In genomic region chr7:31000505-31001020, GRCm38 (mm10) we compare ENCODE assay signal across 7 mouse cellular contexts. TPM values are rescaled to one million over a fixed set of nuclear protein-coding genes. Genes with fewer than 3 reads are reported as not detected.
DNase-seq lines count a peak whose midpoint lies in the region; ATAC-seq and TF ChIP-seq lines count a peak whose summit lies in the region.

No protein-coding gene starts in this region.

- in situ Hi-C loops in CH12.LX (cut with MboI; ENCODE audit: low pct_ligation_motif_present, low pct_unique_long_range_greater_than_20kb, low sequenced_read_pairs): no loop called here

- no peak overlapping the region for H3K9ac ChIP-seq in CH12.LX (ENCODE audit: insufficient read depth, low read depth)
- peak overlapping the region; percentile 38; the same call in 1 of the 2 replicates for H3K9ac ChIP-seq in embryonic facial prominence, embryonic 14.5 days (ENCODE audit: low read depth, low read length)
- 0 out of 2 replicates have a peak overlapping the region, but pooled peaks have one; percentile 18 for H3K9ac ChIP-seq in limb, embryonic 12.5 days (replicated peaks)
- H3K9ac ChIP-seq in stomach, postnatal 0 days (ENCODE audit: low read length): peak overlapping the region; percentile 35; the same call in 1 of the 2 replicates

- ATAC-seq in embryonic facial prominence, embryonic 14.5 days (ENCODE audit: low read depth): peak; percentile 68
- ATAC-seq in limb, embryonic 12.5 days (ENCODE audit: insufficient number of reproducible peaks, insufficient read depth, low FRiP score, low TSS enrichment, low read depth): peak; percentile 47; the same call in 1 of the 2 replicates
- peak; percentile 75 for ATAC-seq in stomach, postnatal 0 days (ENCODE audit: low FRiP score, low TSS enrichment)

- no peak overlapping the region for H3ac ChIP-seq in myocyte (ENCODE audit: control insufficient read depth, insufficient read length)

- intact Hi-C loops in heart, postnatal 36 days (cut with DNase I): no loop called here

- no peak overlapping the region for H3K27ac ChIP-seq in CH12.LX (ENCODE audit: insufficient read depth, low read depth)
- H3K27ac ChIP-seq in embryonic facial prominence, embryonic 14.5 days (replicated peaks; ENCODE audit: low read depth, low read length): 0 out of 2 replicates have a peak overlapping the region, but pooled peaks have one; percentile 21
- peak overlapping the region; percentile 4; the same call in 1 of the 2 replicates for H3K27ac ChIP-seq in limb, embryonic 12.5 days
- H3K27ac ChIP-seq in stomach, postnatal 0 days (replicated peaks): no peak overlapping the region

- H3K4me3 ChIP-seq in CH12.LX (replicated peaks in 1 of 3; ENCODE audit: low read depth in 2 of 3, low read length in 2 of 3, poor library complexity in 1 of 3) (no peak overlapping the region), myocyte (no peak overlapping the region)
- H3K4me3 ChIP-seq in embryonic facial prominence, embryonic 14.5 days (ENCODE audit: low read depth, low read length): no peak overlapping the region
- H3K4me3 ChIP-seq in limb, embryonic 12.5 days (replicated peaks): no peak overlapping the region
- no peak overlapping the region for H3K4me3 ChIP-seq in stomach, postnatal 0 days (ENCODE audit: low read depth, low read length)

- peaks cover 9% of the 10 kb centered on the region for H3K9me3 ChIP-seq in CH12.LX (replicated peaks; ENCODE audit: low read length)
- peaks cover 6% of the 10 kb centered on the region for H3K9me3 ChIP-seq in embryonic facial prominence, embryonic 14.5 days (ENCODE audit: control insufficient read depth, low read length)
- H3K9me3 ChIP-seq in limb, embryonic 12.5 days: peaks cover 9% of the 10 kb centered on the region; the same call in 1 of the 2 replicates
- H3K9me3 ChIP-seq in stomach, postnatal 0 days (ENCODE audit: control insufficient read depth, low read length): no peaks in the 10 kb centered on the region

- TF ChIP-seq RAD21 in CH12.LX (IDR thresholded peaks at IDR 0.05; ENCODE audit: low read depth, low read length): no peak

- 13% methylated on average over 7 of the region's 7 CpGs for WGBS in embryonic facial prominence, embryonic 14.5 days
- 18% methylated on average over 7 of the region's 7 CpGs for WGBS in limb, embryonic 12.5 days
- 6% methylated on average over 7 of the region's 7 CpGs for WGBS in stomach, postnatal 0 days

- H3K36me3 ChIP-seq in CH12.LX (replicated peaks in 1 of 2; ENCODE audit: control insufficient read depth in 1 of 2, insufficient read depth in 1 of 2, low read length in 1 of 2) (no peaks in the 10 kb centered on the region), myocyte (ENCODE audit: control insufficient read depth, insufficient read depth) (no peaks in the 10 kb centered on the region)
- no peaks in the 10 kb centered on the region for H3K36me3 ChIP-seq in embryonic facial prominence, embryonic 14.5 days (ENCODE audit: control insufficient read depth, insufficient read depth, low read length)
- no peaks in the 10 kb centered on the region for H3K36me3 ChIP-seq in limb, embryonic 12.5 days
- no peaks in the 10 kb centered on the region for H3K36me3 ChIP-seq in stomach, postnatal 0 days (ENCODE audit: control insufficient read depth, insufficient read depth, low read length)

- TF ChIP-seq CTCF in CH12.LX (conservative IDR thresholded peaks at IDR 0.05 in 1 of 2, IDR thresholded peaks at IDR 0.05 in 1 of 2; ENCODE audit: low read depth in 2 of 2, low read length in 2 of 2): no peak
- TF ChIP-seq CTCF in stomach, postnatal 0 days (IDR thresholded peaks at IDR 0.05; ENCODE audit: low read depth): no peak

- peak; percentile 86 for TF ChIP-seq EP300 in CH12.LX (IDR thresholded peaks at IDR 0.05; ENCODE audit: low read length)
- no peak for TF ChIP-seq EP300 in stomach, postnatal 0 days (optimal IDR thresholded peaks at IDR 0.05)

- dilution Hi-C loops in CH12.LX (cut with MboI; ENCODE audit: extremely low pct_ligation_motif_present, extremely low pct_unique_long_range_greater_than_20kb, low sequenced_read_pairs): no loop called here

- peak overlapping the region; percentile 69; the same call in 1 of the 2 replicates for H3K4me2 ChIP-seq in CH12.LX (ENCODE audit: insufficient read depth, low read depth, poor library complexity, severe bottlenecking)
- H3K4me2 ChIP-seq in embryonic facial prominence, embryonic 14.5 days (ENCODE audit: low read depth, low read length): 0 out of 2 replicates have a peak overlapping the region, but pooled peaks have one; percentile 20
- H3K4me2 ChIP-seq in limb, embryonic 12.5 days: peak overlapping the region; percentile 23; the same call in 1 of the 2 replicates
- H3K4me2 ChIP-seq in myocyte (ENCODE audit: low read depth): peak overlapping the region; percentile 30
- H3K4me2 ChIP-seq in stomach, postnatal 0 days (replicated peaks; ENCODE audit: low read depth): no peak overlapping the region

- DNase-seq in CH12.LX (ENCODE audit: extremely low read depth): peak; percentile 78
- DNase-seq in adrenal gland, adult (ENCODE audit: inconsistent age in 2 of 2, low spot score in 1 of 2): peak; percentile 84 to 94
- DNase-seq in embryonic facial prominence, embryonic 14.5 days (ENCODE audit: low spot score): peak; percentile 92
- peak; percentile 60 to 71 for DNase-seq in heart, postnatal 36 days
- DNase-seq in stomach, postnatal 0 days (ENCODE audit: low spot score): peak; percentile 53

- H3K27me3 ChIP-seq in CH12.LX (replicated peaks): no peaks in the 10 kb centered on the region
- no peaks in the 10 kb centered on the region for H3K27me3 ChIP-seq in embryonic facial prominence, embryonic 14.5 days (replicated peaks; ENCODE audit: control insufficient read depth, insufficient read depth, low read length)
- H3K27me3 ChIP-seq in limb, embryonic 12.5 days: no peaks in the 10 kb centered on the region
- H3K27me3 ChIP-seq in myocyte (ENCODE audit: control insufficient read depth, insufficient read depth, insufficient read length): no peaks in the 10 kb centered on the region
- H3K27me3 ChIP-seq in stomach, postnatal 0 days (ENCODE audit: control insufficient read depth, insufficient read depth, low read length): no peaks in the 10 kb centered on the region

- H3K4me1 ChIP-seq in CH12.LX (ENCODE audit: control insufficient read depth in 1 of 2, insufficient read depth in 2 of 2): peaks cover 18 to 34% of the 10 kb centered on the region in 2 experiments
- peaks cover 11% of the 10 kb centered on the region for H3K4me1 ChIP-seq in embryonic facial prominence, embryonic 14.5 days (ENCODE audit: control insufficient read depth, insufficient read depth, low read length)
- peaks cover 12% of the 10 kb centered on the region for H3K4me1 ChIP-seq in limb, embryonic 12.5 days (replicated peaks)
- peaks cover 6% of the 10 kb centered on the region; the same call in 1 of the 2 replicates for H3K4me1 ChIP-seq in stomach, postnatal 0 days (replicated peaks; ENCODE audit: control insufficient read depth, insufficient read depth)

- H3K79me2 ChIP-seq in CH12.LX (replicated peaks; ENCODE audit: control insufficient read depth, extremely low read depth, insufficient read depth, poor library complexity, severe bottlenecking) (no peaks in the 10 kb centered on the region), myocyte (ENCODE audit: control insufficient read depth, insufficient read depth) (no peaks in the 10 kb centered on the region)

- TF ChIP-seq POLR2A in CH12.LX (IDR thresholded peaks at IDR 0.05; ENCODE audit: low read depth, low read length) (no peak), myocyte (IDR thresholded peaks at IDR 0.05; ENCODE audit: insufficient read length, low read depth) (no peak)

RNA-seq across cellular contexts. Expression of gene Fam187b, which starts 27.0 kb away (rescaled TPM):
- total RNA-seq in CH12.LX (2012; rRNA removed) (not detected in 2 replicates), CH12.LX (2014; rRNA removed) (not detected in 2 replicates)
- polyA plus RNA-seq in CH12.LX (2012; ENCODE audit: insufficient read length, low read depth) (not detected in 2 replicates), myocyte (2012; fragmentation: generic; extraction: Trizol) (not detected)
- polyA plus RNA-seq in embryonic facial prominence, embryonic 14.5 days (2014; fragmentation: Nextera tagmentation; extraction: Ambion mirVana): 1.6 and 2.3 TPM in 2 replicates
- under 1 TPM in 1 of 2 experiments, not detected in 1; 0.17 TPM for total RNA-seq in heart, postnatal 36 days (2021)
- 1.00 and 1.1 TPM in 2 replicates for polyA plus RNA-seq in limb, embryonic 12.5 days (2016; fragmentation: Nextera tagmentation; extraction: Ambion mirVana)
- 5.3 and 5.7 TPM in 2 replicates for polyA plus RNA-seq in stomach, postnatal 0 days (2015; fragmentation: Nextera tagmentation; extraction: Ambion mirVana)

RNA-seq across cellular contexts. Expression of gene Lsr, which starts 27.3 kb away (rescaled TPM):
- 0.08 and 0.13 TPM in 2 replicates for total RNA-seq in CH12.LX (2012; rRNA removed)
- total RNA-seq in CH12.LX (2014; rRNA removed): 0.12 TPM in 1 of 2 replicates, not detected in the other
- polyA plus RNA-seq in CH12.LX (2012; ENCODE audit: insufficient read length, low read depth): not detected in 2 replicates
- polyA plus RNA-seq in embryonic facial prominence, embryonic 14.5 days (2014; fragmentation: Nextera tagmentation; extraction: Ambion mirVana): 22.7 and 26.0 TPM in 2 replicates
- total RNA-seq in heart, postnatal 36 days (2021): 1 to 10 TPM; 3.7 to 5.1 TPM
- 32.6 and 33.2 TPM in 2 replicates for polyA plus RNA-seq in limb, embryonic 12.5 days (2016; fragmentation: Nextera tagmentation; extraction: Ambion mirVana)
- polyA plus RNA-seq in myocyte (2012; fragmentation: generic; extraction: Trizol): 0.02 TPM
- 101 and 111 TPM in 2 replicates for polyA plus RNA-seq in stomach, postnatal 0 days (2015; fragmentation: Nextera tagmentation; extraction: Ambion mirVana)

RNA-seq across cellular contexts. Expression of gene Fxyd5, which starts 41.7 kb away (rescaled TPM):
- total RNA-seq in CH12.LX (2012; rRNA removed) (71.6 and 73.2 TPM in 2 replicates), CH12.LX (2014; rRNA removed) (38.3 and 43.8 TPM in 2 replicates)
- polyA plus RNA-seq in CH12.LX (2012; ENCODE audit: insufficient read length, low read depth) (96.8 and 124 TPM in 2 replicates), myocyte (2012; fragmentation: generic; extraction: Trizol) (31.0 TPM)
- 57.0 and 64.6 TPM in 2 replicates for polyA plus RNA-seq in embryonic facial prominence, embryonic 14.5 days (2014; fragmentation: Nextera tagmentation; extraction: Ambion mirVana)
- total RNA-seq in heart, postnatal 36 days (2021): 10 to 100 TPM; 29.3 to 30.8 TPM
- polyA plus RNA-seq in limb, embryonic 12.5 days (2016; fragmentation: Nextera tagmentation; extraction: Ambion mirVana): 9.9 and 10.3 TPM in 2 replicates
- polyA plus RNA-seq in stomach, postnatal 0 days (2015; fragmentation: Nextera tagmentation; extraction: Ambion mirVana): 13.3 and 16.0 TPM in 2 replicates

RNA-seq across cellular contexts. Expression of gene Usf2, which starts 44.0 kb away (rescaled TPM):
- total RNA-seq in CH12.LX (2012; rRNA removed) (42.0 and 47.9 TPM in 2 replicates), CH12.LX (2014; rRNA removed) (47.0 and 57.2 TPM in 2 replicates)
- polyA plus RNA-seq in CH12.LX (2012; ENCODE audit: insufficient read length, low read depth) (102 and 103 TPM in 2 replicates), myocyte (2012; fragmentation: generic; extraction: Trizol) (88.6 TPM)
- polyA plus RNA-seq in embryonic facial prominence, embryonic 14.5 days (2014; fragmentation: Nextera tagmentation; extraction: Ambion mirVana): 18.3 and 23.8 TPM in 2 replicates
- 100 to 1,000 TPM; 107 to 112 TPM for total RNA-seq in heart, postnatal 36 days (2021)
- 31.9 and 37.6 TPM in 2 replicates for polyA plus RNA-seq in limb, embryonic 12.5 days (2016; fragmentation: Nextera tagmentation; extraction: Ambion mirVana)
- polyA plus RNA-seq in stomach, postnatal 0 days (2015; fragmentation: Nextera tagmentation; extraction: Ambion mirVana): 12.0 and 14.2 TPM in 2 replicates

RNA-seq across cellular contexts. Expression of gene Fxyd7, which starts 50.7 kb away (rescaled TPM):
- total RNA-seq in CH12.LX (2012; rRNA removed) (not detected in 2 replicates), CH12.LX (2014; rRNA removed) (not detected in 2 replicates)
- polyA plus RNA-seq in CH12.LX (2012; ENCODE audit: insufficient read length, low read depth) (not detected in 2 replicates), myocyte (2012; fragmentation: generic; extraction: Trizol) (not detected)
- 37.0 and 40.9 TPM in 2 replicates for polyA plus RNA-seq in embryonic facial prominence, embryonic 14.5 days (2014; fragmentation: Nextera tagmentation; extraction: Ambion mirVana)
- 1 to 10 TPM in 1 of 2 experiments, under 1 TPM in 1; 0.41 to 1.1 TPM for total RNA-seq in heart, postnatal 36 days (2021)
- 9.7 and 10.6 TPM in 2 replicates for polyA plus RNA-seq in limb, embryonic 12.5 days (2016; fragmentation: Nextera tagmentation; extraction: Ambion mirVana)
- polyA plus RNA-seq in stomach, postnatal 0 days (2015; fragmentation: Nextera tagmentation; extraction: Ambion mirVana): 19.9 and 20.3 TPM in 2 replicates

Comparison
In these comparisons a context has a peak if more than half of its experiments do, and no peak if none do; other contexts are left out.
1. H3K27ac ChIP-seq: peak in embryonic facial prominence, embryonic 14.5 days (single experiment) and limb, embryonic 12.5 days (single experiment); none in CH12.LX (single experiment) and stomach, postnatal 0 days (single experiment).
2. RNA of gene Lsr, which starts 27.3 kb away (polyA plus RNA-seq): 101 to 111 TPM in stomach, postnatal 0 days, 32.6 to 33.2 TPM in limb, embryonic 12.5 days and 22.7 to 26.0 TPM in embryonic facial prominence, embryonic 14.5 days; not detected in CH12.LX and 0.02 TPM in myocyte (single experiment); every median in the first group is over 10 times any median in the second.
3. Peak in every context shown above with its lines, with median percentiles within 50 percentile points of each other: DNase-seq and ATAC-seq.